Mouse (Mus musculus): ENCODE measurements around the gene Mtif3. TPM values are rescaled to one million over a fixed set of nuclear protein-coding genes. Genes with fewer than 3 reads are reported as not detected.

Gene Mtif3
- total and polyA plus RNA-seq, 3 experiments: 12.2 to 23.3 (median 21.0) TPM

DNA sequence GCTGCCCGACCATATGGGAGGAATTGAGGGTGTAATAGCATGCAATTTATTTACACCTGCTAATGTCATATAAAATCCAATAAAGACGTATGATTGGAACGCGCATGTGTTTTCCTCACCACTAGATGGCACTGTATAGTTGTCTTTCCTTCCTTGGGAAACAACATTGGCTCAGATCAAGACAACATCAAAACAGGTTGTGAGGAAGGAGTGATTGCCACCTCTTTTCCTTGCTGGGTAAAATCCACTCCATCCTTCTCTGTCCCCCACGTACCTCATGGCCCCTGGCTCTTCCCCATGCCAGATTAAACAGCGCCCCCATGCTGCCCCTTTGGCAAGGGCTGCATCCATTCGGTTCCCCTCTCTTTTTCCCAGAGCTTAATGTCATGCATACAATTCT, 23.4 kb downstream of the Mtif3 start:
- no peaks in the 10 kb centered on the region for H3K36me3 ChIP-seq (ENCODE audit: control insufficient read depth, insufficient read depth, low read length)
- H3K4me1 ChIP-seq (ENCODE audit: control insufficient read depth, insufficient read depth, low read length): no peaks in the 10 kb centered on the region
- TF ChIP-seq EP300 (IDR thresholded peaks at IDR 0.05; ENCODE audit: insufficient read depth, low read depth, low read length) (no peak), POLR2A (IDR thresholded peaks at IDR 0.05; ENCODE audit: insufficient read depth, low read depth, low read length) (no peak), CTCF (IDR thresholded peaks at IDR 0.05) (peak; percentile 91)
- intact Hi-C loops (cut with DNase I): loop anchor here (1.0 to 5.0 kb wide), 4 partner anchors 42 to 379 kb away; no protein-coding TSS in a partner anchor
- DNase-seq: no peak
- no peak overlapping the region for H3K9ac ChIP-seq (ENCODE audit: low read depth, low read length)
- WGBS: 19% methylated on average over 7 of the region's 7 CpGs
- no peak overlapping the region for H3K4me3 ChIP-seq
- H3K79me2 ChIP-seq (replicated peaks; ENCODE audit: control insufficient read depth, insufficient read depth, low read length): no peaks in the 10 kb centered on the region
- H3K27me3 ChIP-seq (ENCODE audit: control insufficient read depth, insufficient read depth, low read length): no peaks in the 10 kb centered on the region
- H3K27ac ChIP-seq: no peak overlapping the region

DNA sequence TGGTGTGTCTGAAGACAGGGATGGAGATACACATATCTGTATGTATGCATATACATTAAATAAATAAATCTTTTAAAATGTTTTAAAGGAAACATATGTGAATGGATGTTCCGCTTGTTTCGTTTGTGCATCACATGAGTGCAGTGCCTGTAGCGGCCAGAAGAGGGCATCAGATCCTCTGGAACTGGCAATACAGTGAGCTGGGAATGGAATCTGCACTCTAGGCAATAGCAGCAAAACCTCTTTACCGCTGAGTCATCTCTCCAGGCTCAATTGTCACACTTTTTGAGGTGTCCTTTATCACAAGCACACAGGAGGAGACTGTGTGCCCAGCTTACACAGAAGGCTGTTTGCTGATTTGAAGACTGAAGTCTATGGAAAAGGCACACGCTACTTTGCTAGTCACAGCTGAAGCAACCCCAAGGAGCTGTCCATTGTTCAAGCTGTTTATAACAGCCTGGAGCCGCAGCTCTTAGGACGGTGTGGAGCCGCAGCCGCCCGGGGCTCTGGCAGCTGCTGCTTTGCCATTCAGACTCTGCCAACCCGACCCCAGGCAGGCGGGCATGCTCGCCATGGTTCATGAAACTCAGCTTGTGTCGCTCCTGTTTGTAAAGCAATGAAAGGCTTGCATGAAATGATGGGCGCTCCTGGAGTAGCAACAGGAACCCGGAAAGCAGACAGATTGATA, 24.3 kb downstream of the Mtif3 start:
- no peak for DNase-seq
- Histone ChIP-seq H3K4me3 (no peak overlapping the region), H3K36me3 (ENCODE audit: control insufficient read depth, insufficient read depth, low read length) (no peaks in the 10 kb centered on the region), H3K27ac (no peak overlapping the region), H3K9ac (ENCODE audit: low read depth, low read length) (no peak overlapping the region), H3K79me2 (replicated peaks; ENCODE audit: control insufficient read depth, insufficient read depth, low read length) (no peaks in the 10 kb centered on the region), H3K4me1 (ENCODE audit: control insufficient read depth, insufficient read depth, low read length) (no peaks in the 10 kb centered on the region), H3K27me3 (ENCODE audit: control insufficient read depth, insufficient read depth, low read length) (no peaks in the 10 kb centered on the region)
- TF ChIP-seq POLR2A (IDR thresholded peaks at IDR 0.05; ENCODE audit: insufficient read depth, low read depth, low read length): no peak
- TF ChIP-seq CTCF (IDR thresholded peaks at IDR 0.05): peak; percentile 42
- intact Hi-C loops (cut with DNase I): no loop called here
- WGBS: 81% methylated on average over 16 of the region's 16 CpGs

DNA sequence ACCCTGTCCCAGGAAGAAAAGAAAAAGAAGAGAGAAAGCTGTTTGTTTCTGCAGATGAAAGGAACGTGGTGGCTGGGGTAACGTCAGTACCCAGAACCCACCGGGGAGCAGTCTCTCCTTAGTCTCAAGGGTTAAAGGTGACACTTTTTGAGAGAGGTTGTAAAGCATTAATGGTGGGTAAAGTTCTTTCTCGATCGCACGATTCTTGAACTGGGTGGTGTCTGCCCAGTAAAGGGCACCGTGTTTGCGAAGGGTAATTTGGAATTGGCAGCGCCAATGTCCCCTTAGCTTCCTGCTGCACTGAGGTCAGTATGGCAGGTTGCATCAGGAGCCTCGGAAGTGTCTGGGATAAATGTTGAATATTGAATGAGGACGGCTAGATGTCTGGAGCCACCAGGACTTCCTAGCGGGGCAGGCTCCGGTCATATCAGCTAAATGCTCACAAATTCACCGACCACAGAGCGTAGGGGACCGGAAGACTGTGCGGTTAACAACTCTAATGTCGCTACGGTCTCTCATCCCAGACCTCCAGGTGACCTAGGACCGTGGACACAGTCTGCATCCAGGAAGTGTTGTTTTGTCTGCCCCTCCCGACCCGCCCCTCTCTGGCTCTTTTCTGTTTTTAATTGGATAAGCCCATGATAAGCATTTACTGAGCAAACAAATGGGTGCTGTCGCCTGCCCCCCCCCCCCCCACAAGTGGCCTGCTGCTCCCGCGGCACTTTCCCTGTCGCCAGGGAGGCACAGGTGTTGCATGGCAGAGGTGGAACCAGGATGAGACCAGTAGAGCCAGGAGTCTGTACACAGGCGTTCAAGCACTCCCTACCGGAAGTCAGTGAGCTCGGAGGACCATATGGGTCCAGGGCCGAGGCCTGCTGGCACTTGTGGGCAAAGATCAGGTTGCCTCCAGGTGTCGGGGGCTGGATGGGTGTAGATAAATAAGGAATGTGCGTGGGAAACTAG, 25.8 kb downstream of the Mtif3 start:
- no peak for DNase-seq
- TF ChIP-seq EP300 (IDR thresholded peaks at IDR 0.05; ENCODE audit: insufficient read depth, low read depth, low read length) (no peak), POLR2A (IDR thresholded peaks at IDR 0.05; ENCODE audit: insufficient read depth, low read depth, low read length) (no peak), CTCF (IDR thresholded peaks at IDR 0.05) (no peak)
- Histone ChIP-seq H3K79me2 (replicated peaks; ENCODE audit: control insufficient read depth, insufficient read depth, low read length) (no peaks in the 10 kb centered on the region), H3K4me3 (no peak overlapping the region), H3K27ac (no peak overlapping the region), H3K4me1 (ENCODE audit: control insufficient read depth, insufficient read depth, low read length) (no peaks in the 10 kb centered on the region), H3K9ac (ENCODE audit: low read depth, low read length) (no peak overlapping the region), H3K27me3 (ENCODE audit: control insufficient read depth, insufficient read depth, low read length) (no peaks in the 10 kb centered on the region), H3K36me3 (ENCODE audit: control insufficient read depth, insufficient read depth, low read length) (no peaks in the 10 kb centered on the region)
- WGBS: 71% methylated on average over 32 of the region's 32 CpGs
- intact Hi-C loops (cut with DNase I): no loop called here

DNA sequence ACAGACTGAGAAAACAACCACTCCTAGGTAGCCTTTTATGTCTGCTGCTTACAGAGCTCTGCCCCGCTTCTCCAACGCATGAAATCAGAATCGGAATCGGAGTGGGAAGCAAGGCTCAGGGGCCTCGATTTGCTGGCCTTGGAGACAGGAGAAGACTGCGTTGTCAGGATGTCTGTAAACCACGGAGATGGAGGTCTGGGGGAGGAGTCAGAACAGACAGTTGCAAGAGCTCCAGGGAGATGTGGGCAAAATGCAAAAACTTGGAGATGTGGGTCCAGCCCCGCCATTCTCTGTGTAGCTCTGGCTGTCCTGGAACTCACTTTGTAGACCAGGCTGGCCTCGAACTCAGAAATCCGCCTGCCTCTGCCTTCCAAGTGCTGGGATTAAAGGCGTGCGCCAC, 30.1 kb downstream of the Mtif3 start:
- no peak overlapping the region for H3K27ac ChIP-seq
- intact Hi-C loops (cut with DNase I): no loop called here
- TF ChIP-seq POLR2A (IDR thresholded peaks at IDR 0.05; ENCODE audit: insufficient read depth, low read depth, low read length): no peak
- DNase-seq: no peak
- H3K79me2 ChIP-seq (replicated peaks; ENCODE audit: control insufficient read depth, insufficient read depth, low read length): no peaks in the 10 kb centered on the region
- H3K36me3 ChIP-seq (ENCODE audit: control insufficient read depth, insufficient read depth, low read length): no peaks in the 10 kb centered on the region
- WGBS: 80% methylated on average over 12 of the region's 12 CpGs
- no peak overlapping the region for H3K4me3 ChIP-seq
- H3K27me3 ChIP-seq (ENCODE audit: control insufficient read depth, insufficient read depth, low read length): no peaks in the 10 kb centered on the region
- H3K4me1 ChIP-seq (ENCODE audit: control insufficient read depth, insufficient read depth, low read length): no peaks in the 10 kb centered on the region
- no peak overlapping the region for H3K9ac ChIP-seq (ENCODE audit: low read depth, low read length)

DNA sequence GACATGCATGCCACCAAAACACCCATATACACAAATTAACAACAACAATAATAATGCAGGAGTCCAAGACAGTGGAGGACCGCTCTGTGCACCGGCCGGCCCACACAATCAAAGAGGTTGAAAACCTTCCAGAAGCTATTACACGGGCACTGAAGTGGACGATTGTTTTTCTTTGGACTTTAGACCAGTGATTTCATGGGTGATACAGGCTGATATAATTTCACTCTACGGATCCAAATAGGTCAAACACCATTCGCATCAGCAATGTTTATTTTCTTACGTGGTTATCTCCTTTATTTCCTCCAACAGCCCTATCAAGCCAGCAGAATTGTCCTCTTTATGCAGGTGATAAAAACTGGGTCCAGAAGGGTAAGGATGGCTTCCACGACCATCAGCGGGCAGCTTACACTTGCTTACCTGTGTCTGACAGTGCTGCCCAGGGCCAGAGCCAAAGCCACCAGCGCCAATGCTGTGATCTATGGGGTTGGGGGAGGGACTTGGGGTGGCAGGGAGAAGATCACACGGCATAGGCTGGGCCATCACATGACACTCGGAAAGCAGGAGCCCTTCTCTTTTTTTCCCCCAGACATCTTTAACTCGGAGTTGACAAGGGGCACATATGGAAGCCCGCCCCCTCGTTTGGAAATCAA, 31.6 kb downstream of the Mtif3 start:
- no peak for DNase-seq
- no peak for TF ChIP-seq EP300 (IDR thresholded peaks at IDR 0.05; ENCODE audit: insufficient read depth, low read depth, low read length)
- no peak for TF ChIP-seq POLR2A (IDR thresholded peaks at IDR 0.05; ENCODE audit: insufficient read depth, low read depth, low read length)
- no peak for TF ChIP-seq CTCF (IDR thresholded peaks at IDR 0.05)
- intact Hi-C loops (cut with DNase I): no loop called here
- 59% methylated on average over 16 of the region's 16 CpGs for WGBS
- no peak overlapping the region for H3K4me3 ChIP-seq
- no peaks in the 10 kb centered on the region for H3K79me2 ChIP-seq (replicated peaks; ENCODE audit: control insufficient read depth, insufficient read depth, low read length)
- no peaks in the 10 kb centered on the region for H3K36me3 ChIP-seq (ENCODE audit: control insufficient read depth, insufficient read depth, low read length)
- H3K4me1 ChIP-seq (ENCODE audit: control insufficient read depth, insufficient read depth, low read length): no peaks in the 10 kb centered on the region
- H3K9ac ChIP-seq (ENCODE audit: low read depth, low read length): no peak overlapping the region
- no peaks in the 10 kb centered on the region for H3K27me3 ChIP-seq (ENCODE audit: control insufficient read depth, insufficient read depth, low read length)
- H3K27ac ChIP-seq: no peak overlapping the region
